23 mouse cellular contexts compared by ENCODE assay signal in genomic region chr2:134036359-134036874, GRCm38 (mm10).
DNase-seq lines count a peak whose midpoint lies in the region; ATAC-seq and TF ChIP-seq lines count a peak whose summit lies in the region.
"Had no signal": no experiment of that assay in that cellular context is flagged by ENCODE, and none has a peak within 500 bp of the region (broad histone marks: within the 10 kb centered on the region; RNA-seq: fewer than 3 reads in every experiment).

No protein-coding gene starts in this region.

- H3K4me2 ChIP-seq in embryonic facial prominence, embryonic 12.5 days (replicated peaks): no peak overlapping the region
- H3K4me2 ChIP-seq in lung, embryonic 15.5 days: no peak overlapping the region
- no peak overlapping the region for H3K4me2 ChIP-seq in midbrain, embryonic 14.5 days (ENCODE audit: low read length)
- H3K4me2 ChIP-seq in intestine, embryonic 15.5 days (replicated peaks): no peak overlapping the region
- H3K4me2 ChIP-seq: embryonic facial prominence, embryonic 15.5 days; heart, embryonic 15.5 days; hindbrain, embryonic 15.5 days; liver, embryonic 13.5 days; neural tube, embryonic 13.5 days; stomach, embryonic 15.5 days had no signal

- DNase-seq in embryonic facial prominence, embryonic 10.5 days (ENCODE audit: low spot score): no peak
- DNase-seq in lung, postnatal 10 days: no peak
- DNase-seq in brain, embryonic 14.5 days (ENCODE audit: low read depth): peak; percentile 31
- peak; percentile 13 for DNase-seq in midbrain, embryonic 14.5 days
- no peak for DNase-seq in Muller cell, postnatal 12 days (ENCODE audit: inconsistent ontology term)
- DNase-seq: adrenal gland, postnatal 14 days; cerebellum, adult 9-10 months; heart, postnatal 36 days; kidney, adult 8-10 months; kidney, postnatal 10 days; liver, embryonic 13.5 days; thymus, postnatal 36 days had no signal

- H3K4me3 ChIP-seq in embryonic facial prominence, embryonic 12.5 days: no peak overlapping the region
- H3K4me3 ChIP-seq in embryonic facial prominence, embryonic 10.5 days: no peak overlapping the region
- H3K4me3 ChIP-seq in lung, embryonic 15.5 days: no peak overlapping the region
- no peak overlapping the region for H3K4me3 ChIP-seq in midbrain, embryonic 14.5 days (replicated peaks; ENCODE audit: low read depth, low read length)
- H3K4me3 ChIP-seq in intestine, embryonic 15.5 days (replicated peaks): no peak overlapping the region
- H3K4me3 ChIP-seq: embryonic facial prominence, embryonic 15.5 days; heart, embryonic 15.5 days; hindbrain, embryonic 15.5 days; left cerebral cortex, adult 2 months; liver, embryonic 13.5 days; megakaryocyte, embryonic 14.5 days; myocyte; neural tube, embryonic 13.5 days; stomach, embryonic 15.5 days had no signal

- TF ChIP-seq POLR2A in brain, embryonic 14.5 days (IDR thresholded peaks at IDR 0.05; ENCODE audit: borderline replicate concordance, extremely low read depth, insufficient read depth, insufficient read length, poor library complexity, severe bottlenecking): no peak

- H3K36me3 ChIP-seq in embryonic facial prominence, embryonic 12.5 days: no peaks in the 10 kb centered on the region
- no peaks in the 10 kb centered on the region for H3K36me3 ChIP-seq in embryonic facial prominence, embryonic 10.5 days (replicated peaks)
- H3K36me3 ChIP-seq in lung, embryonic 15.5 days: no peaks in the 10 kb centered on the region
- no peaks in the 10 kb centered on the region for H3K36me3 ChIP-seq in midbrain, embryonic 14.5 days (ENCODE audit: control insufficient read depth, insufficient read depth, low read length)
- H3K36me3 ChIP-seq in intestine, embryonic 15.5 days: no peaks in the 10 kb centered on the region
- H3K36me3 ChIP-seq: embryonic facial prominence, embryonic 15.5 days; heart, embryonic 15.5 days; hindbrain, embryonic 15.5 days; liver, embryonic 13.5 days; neural tube, embryonic 13.5 days; stomach, embryonic 15.5 days had no signal

- 76% methylated on average over 6 of the region's 6 CpGs for WGBS in embryonic facial prominence, embryonic 12.5 days
- WGBS in embryonic facial prominence, embryonic 10.5 days: 75% methylated on average over 6 of the region's 6 CpGs
- WGBS in lung, embryonic 15.5 days: 44% methylated on average over 6 of the region's 6 CpGs
- WGBS in midbrain, embryonic 14.5 days: 53% methylated on average over 6 of the region's 6 CpGs
- WGBS in intestine, embryonic 15.5 days: 45% methylated on average over 6 of the region's 6 CpGs

- H3K9ac ChIP-seq in embryonic facial prominence, embryonic 12.5 days: no peak overlapping the region
- no peak overlapping the region for H3K9ac ChIP-seq in lung, embryonic 15.5 days
- no peak overlapping the region for H3K9ac ChIP-seq in midbrain, embryonic 14.5 days (replicated peaks; ENCODE audit: low read length)
- H3K9ac ChIP-seq in intestine, embryonic 15.5 days: no peak overlapping the region
- H3K9ac ChIP-seq: embryonic facial prominence, embryonic 15.5 days; heart, embryonic 15.5 days; hindbrain, embryonic 15.5 days; liver, embryonic 13.5 days; neural tube, embryonic 13.5 days; stomach, embryonic 15.5 days had no signal

- no peaks in the 10 kb centered on the region for H3K27me3 ChIP-seq in embryonic facial prominence, embryonic 12.5 days
- H3K27me3 ChIP-seq in embryonic facial prominence, embryonic 10.5 days (replicated peaks; ENCODE audit: low read depth, poor library complexity, severe bottlenecking): no peaks in the 10 kb centered on the region
- H3K27me3 ChIP-seq in lung, embryonic 15.5 days: no peaks in the 10 kb centered on the region
- no peaks in the 10 kb centered on the region for H3K27me3 ChIP-seq in midbrain, embryonic 14.5 days (ENCODE audit: control insufficient read depth, insufficient read depth, low read length)
- H3K27me3 ChIP-seq in intestine, embryonic 15.5 days (replicated peaks): no peaks in the 10 kb centered on the region
- H3K27me3 ChIP-seq: embryonic facial prominence, embryonic 15.5 days; heart, embryonic 15.5 days; hindbrain, embryonic 15.5 days; liver, embryonic 13.5 days; neural tube, embryonic 13.5 days; stomach, embryonic 15.5 days had no signal

- H3K4me1 ChIP-seq in embryonic facial prominence, embryonic 12.5 days: no peaks in the 10 kb centered on the region
- H3K4me1 ChIP-seq in embryonic facial prominence, embryonic 10.5 days: no peaks in the 10 kb centered on the region
- no peaks in the 10 kb centered on the region for H3K4me1 ChIP-seq in lung, embryonic 15.5 days
- no peaks in the 10 kb centered on the region for H3K4me1 ChIP-seq in midbrain, embryonic 14.5 days (ENCODE audit: control insufficient read depth, insufficient read depth, low read length)
- H3K4me1 ChIP-seq in intestine, embryonic 15.5 days (replicated peaks): no peaks in the 10 kb centered on the region
- H3K4me1 ChIP-seq: embryonic facial prominence, embryonic 15.5 days; heart, embryonic 15.5 days; hindbrain, embryonic 15.5 days; liver, embryonic 13.5 days; megakaryocyte, embryonic 14.5 days; neural tube, embryonic 13.5 days; stomach, embryonic 15.5 days had no signal

- no peak overlapping the region for H3K27ac ChIP-seq in embryonic facial prominence, embryonic 12.5 days
- no peak overlapping the region for H3K27ac ChIP-seq in embryonic facial prominence, embryonic 10.5 days (replicated peaks)
- no peak overlapping the region for H3K27ac ChIP-seq in lung, embryonic 15.5 days
- H3K27ac ChIP-seq in midbrain, embryonic 14.5 days (replicated peaks; ENCODE audit: low read depth, low read length): no peak overlapping the region
- no peak overlapping the region for H3K27ac ChIP-seq in intestine, embryonic 15.5 days
- H3K27ac ChIP-seq: embryonic facial prominence, embryonic 15.5 days; heart, embryonic 15.5 days; hindbrain, embryonic 15.5 days; left cerebral cortex, adult 2 months; liver, embryonic 13.5 days; neural tube, embryonic 13.5 days; stomach, embryonic 15.5 days had no signal

- ATAC-seq in embryonic facial prominence, embryonic 12.5 days (ENCODE audit: insufficient number of reproducible peaks, insufficient read depth, low FRiP score, low TSS enrichment): 0 out of 2 replicates have a peak, but pooled peaks have one; percentile 28
- ATAC-seq in lung, embryonic 15.5 days (ENCODE audit: borderline replicate concordance, extremely low read depth, low FRiP score, low TSS enrichment): peak; percentile 59; the same call in 1 of the 2 replicates
- no peak for ATAC-seq in midbrain, embryonic 14.5 days (ENCODE audit: low FRiP score, low TSS enrichment)
- no peak for ATAC-seq in intestine, embryonic 15.5 days

- TF ChIP-seq CTCF in brain, embryonic 14.5 days (IDR thresholded peaks at IDR 0.05; ENCODE audit: borderline replicate concordance, extremely low read depth, insufficient read depth, insufficient read length): no peak

- H3K9me3 ChIP-seq in embryonic facial prominence, embryonic 12.5 days: no peaks in the 10 kb centered on the region
- H3K9me3 ChIP-seq in embryonic facial prominence, embryonic 10.5 days: no peaks in the 10 kb centered on the region
- no peaks in the 10 kb centered on the region for H3K9me3 ChIP-seq in lung, embryonic 15.5 days
- H3K9me3 ChIP-seq in midbrain, embryonic 14.5 days (ENCODE audit: control insufficient read depth, low read length): no peaks in the 10 kb centered on the region
- H3K9me3 ChIP-seq in intestine, embryonic 15.5 days: no peaks in the 10 kb centered on the region
- H3K9me3 ChIP-seq: embryonic facial prominence, embryonic 15.5 days; heart, embryonic 15.5 days; hindbrain, embryonic 15.5 days; liver, embryonic 13.5 days; megakaryocyte, embryonic 14.5 days; neural tube, embryonic 13.5 days; stomach, embryonic 15.5 days had no signal

Comparison
In these comparisons a context has a peak if more than half of its experiments do, and no peak if none do; other contexts are left out.
1. ATAC-seq: peak in embryonic facial prominence, embryonic 12.5 days (single experiment) and lung, embryonic 15.5 days (single experiment); none in midbrain, embryonic 14.5 days (single experiment) and intestine, embryonic 15.5 days (single experiment).
2. DNase-seq: peak in brain, embryonic 14.5 days (single experiment) and midbrain, embryonic 14.5 days (single experiment); none in embryonic facial prominence, embryonic 10.5 days (single experiment), lung, postnatal 10 days (single experiment) and Muller cell, postnatal 12 days (single experiment).